Mouse (Mus musculus) midbrain, embryonic 13.5 days (tissue): ENCODE data around the gene Olfr456. TPM values are rescaled to one million over a fixed set of nuclear protein-coding genes. Genes with fewer than 3 reads are reported as not detected.
"Not testable (repeated sequence)": the region's sequence is repeated elsewhere in the genome, so short reads cannot be mapped to it uniquely, and the experiment has no call there.

Experiments
- ATAC-seq: fragments of 200-750 bp; cut with Nextera tagmentation; 2 replicates; pipeline ENCODE4 v1.8.0; 2017; ENCODE audit warnings: mild to moderate bottlenecking, moderate TSS enrichment, moderate library complexity
- H3K27ac ChIP-seq: fragments of 300-500 bp; sonication (generic); 2 replicates; pipeline ENCODE4 v1.5.1; 2015; ENCODE audit warnings: inconsistent platforms, mild to moderate bottlenecking, moderate library complexity
- H3K27me3 ChIP-seq: fragments of 300-500 bp; sonication (generic); 2 replicates; pipeline ENCODE4 v1.6.1; 2015; ENCODE audit warnings: mild to moderate bottlenecking, inconsistent platforms
- H3K36me3 ChIP-seq: fragments of 300-500 bp; sonication (generic); 2 replicates; pipeline ENCODE4 v1.6.1; 2015; ENCODE audit warnings: mild to moderate bottlenecking, inconsistent platforms
- H3K4me1 ChIP-seq: fragments of 300-500 bp; sonication (generic); replicated peaks from 2 replicates; pipeline ENCODE4 v1.6.1; 2015; ENCODE audit warnings: inconsistent platforms
- H3K4me2 ChIP-seq: fragments of 300-500 bp; sonication (generic); replicated peaks from 2 replicates; pipeline ENCODE4 v1.6.1; 2015; ENCODE audit warnings: moderate library complexity, mild to moderate bottlenecking, inconsistent platforms
- H3K4me3 ChIP-seq: fragments of 300-500 bp; sonication (generic); replicated peaks from 2 replicates; pipeline ENCODE4 v1.5.1; 2015; ENCODE audit warnings: mild to moderate bottlenecking, inconsistent platforms
- H3K9ac ChIP-seq: fragments of 300-500 bp; sonication (generic); replicated peaks from 2 replicates; pipeline ENCODE4 v1.6.1; 2015; ENCODE audit warnings: mild to moderate bottlenecking, inconsistent platforms
- H3K9me3 ChIP-seq: fragments of 300-500 bp; sonication (generic); 2 replicates; pipeline ENCODE4 v1.6.1; 2016; ENCODE audit warnings: mild to moderate bottlenecking, inconsistent platforms
- WGBS: fragments of 180-500 bp; shearing (Covaris S2); methylation state at CpG from one replicate; pipeline ENCODE4 v1.1.7; 2015; 5-methylcytosine and 5-hydroxymethylcytosine counted together
- polyA plus RNA-seq: library from polyadenylated mRNA; unstranded; fragments of >200 nt; fragmentation: Nextera tagmentation; extraction: Ambion mirVana; gene quantifications from 2 replicates; pipeline ENCODE4 v1.2.1, GENCODE M21; 2015

Olfr456 gene
- not detected in 2 replicates for polyA plus RNA-seq

DNA sequence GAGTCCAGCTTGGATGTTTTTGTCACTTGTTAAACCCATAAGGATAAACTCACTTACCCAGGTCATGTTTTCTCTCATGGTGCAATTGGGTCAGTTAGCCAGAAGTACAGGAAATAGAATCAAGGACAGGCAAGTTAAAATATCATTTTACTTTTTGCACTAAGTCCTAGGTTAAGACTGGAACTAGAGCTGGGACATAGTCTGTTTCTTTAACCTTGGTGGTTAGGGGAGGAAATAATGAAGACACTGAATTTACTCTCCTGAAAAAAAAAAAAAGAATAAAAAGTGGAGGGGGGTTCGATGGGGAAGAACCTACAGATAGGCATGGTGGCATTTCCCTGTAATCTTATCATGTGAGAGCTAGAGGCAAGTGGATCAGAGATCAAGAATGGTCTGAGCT lies at the start of gene Olfr456:
Gene Olfr456, minus strand, starts transcription at position 101 of the 400 bp plus-strand sequence.
- H3K4me3 ChIP-seq, result no peak within 1 kb of the TSS
- no peaks in the 10 kb centered on the region for H3K9me3 ChIP-seq
- 86% methylated on average over 1 of the region's 1 CpGs for WGBS
- H3K4me2 ChIP-seq, result no peak within 1 kb of the TSS
- no peaks in the 10 kb centered on the region for H3K27me3 ChIP-seq
- no peak within 1 kb of the TSS for H3K9ac ChIP-seq
- no peak within 1 kb of the TSS for H3K27ac ChIP-seq
- no peaks in the 10 kb centered on the region for H3K36me3 ChIP-seq
- H3K4me1 ChIP-seq, result no peaks in the 10 kb centered on the region
- ATAC-seq, result no peak

GRCm38 (mm10) chr6:42513461-42513860 lies 26.4 kb upstream of the Olfr456 start:
- Histone ChIP-seq H3K4me2 (no peak overlapping the region), H3K4me1 (no peaks in the 10 kb centered on the region), H3K36me3 (no peaks in the 10 kb centered on the region), H3K27ac (no peak overlapping the region), H3K9ac (no peak overlapping the region), H3K4me3 (no peak overlapping the region), H3K27me3 (no peaks in the 10 kb centered on the region), H3K9me3 (no peaks in the 10 kb centered on the region)
- ATAC-seq, result no peak
- WGBS, result 89% methylated on average over 1 of the region's 1 CpGs

GRCm38 (mm10) chr6:42509311-42509710 lies 22.3 kb upstream of the Olfr456 start:
- Histone ChIP-seq H3K9ac (no peak overlapping the region), H3K27me3 (no peaks in the 10 kb centered on the region), H3K36me3 (no peaks in the 10 kb centered on the region), H3K27ac (no peak overlapping the region), H3K4me3 (no peak overlapping the region), H3K4me2 (no peak overlapping the region), H3K9me3 (no peaks in the 10 kb centered on the region), H3K4me1 (no peaks in the 10 kb centered on the region)
- ATAC-seq, result no peak

- Histone ChIP-seq H3K9me3 (no peaks in the 10 kb centered on the region), H3K4me2 (no peak overlapping the region), H3K27ac (no peak overlapping the region), H3K4me1 (no peaks in the 10 kb centered on the region), H3K36me3 (no peaks in the 10 kb centered on the region), H3K4me3 (no peak overlapping the region), H3K9ac (no peak overlapping the region), H3K27me3 (no peaks in the 10 kb centered on the region)
- WGBS, result 86% methylated on average over 2 of the region's 2 CpGs
- ATAC-seq, result no peak
Measured at GRCm38 (mm10) chr6:42503478-42503877, 16.5 kb upstream of the Olfr456 start.

- Histone ChIP-seq H3K9ac (no peak overlapping the region), H3K9me3 (no peaks in the 10 kb centered on the region), H3K4me2 (no peak overlapping the region), H3K36me3 (no peaks in the 10 kb centered on the region), H3K4me3 (no peak overlapping the region), H3K27ac (no peak overlapping the region), H3K27me3 (no peaks in the 10 kb centered on the region), H3K4me1 (no peaks in the 10 kb centered on the region)
- 81% methylated on average over 1 of the region's 1 CpGs for WGBS
- ATAC-seq, result no peak
Measured at GRCm38 (mm10) chr6:42489731-42490130, 2.7 kb upstream of the Olfr456 start.

DNA sequence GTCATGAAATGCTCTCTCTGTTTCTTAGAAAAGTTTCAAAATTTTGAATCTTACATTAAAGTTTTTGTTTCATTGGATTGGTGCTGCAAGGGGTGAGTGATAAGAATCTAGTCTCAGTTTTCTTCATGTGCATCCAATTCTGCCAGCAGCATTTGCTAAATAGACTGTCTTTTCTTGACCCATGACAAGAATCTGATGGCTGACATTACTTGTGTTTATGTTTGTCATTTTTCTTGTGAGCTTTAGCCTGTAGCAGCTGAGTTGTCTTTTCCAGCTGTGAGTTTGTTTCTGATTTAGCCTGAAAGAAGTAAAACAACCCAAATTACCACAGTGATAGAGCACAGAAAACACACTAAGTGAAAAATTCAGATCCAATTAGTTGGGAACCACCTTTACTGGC lies 2.4 kb downstream of the Olfr456 start:
- ATAC-seq, result no peak
- Histone ChIP-seq H3K27me3 (no peaks in the 10 kb centered on the region), H3K9ac (no peak overlapping the region), H3K4me1 (no peaks in the 10 kb centered on the region), H3K4me3 (no peak overlapping the region), H3K9me3 (no peaks in the 10 kb centered on the region), H3K27ac (no peak overlapping the region), H3K4me2 (no peak overlapping the region), H3K36me3 (no peaks in the 10 kb centered on the region)

DNA sequence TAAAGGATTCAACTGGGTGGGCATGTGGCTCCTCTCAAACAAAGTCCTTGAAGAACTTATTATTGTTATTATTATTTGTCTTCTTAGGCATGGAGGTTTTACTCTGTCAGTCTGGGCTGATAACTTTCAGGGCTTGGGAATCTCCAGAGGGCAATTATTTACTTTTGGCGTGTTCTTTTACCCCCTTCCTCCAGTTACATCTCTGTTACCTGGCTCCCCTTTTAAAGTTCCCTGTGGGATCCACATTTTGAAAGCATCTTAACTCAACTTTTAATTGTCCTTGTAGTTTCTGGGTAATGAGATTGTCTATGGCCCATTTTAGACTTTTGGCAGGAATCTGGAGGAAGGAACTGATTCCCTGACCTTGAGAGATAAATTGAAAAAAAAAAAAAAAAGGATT lies 10.8 kb downstream of the Olfr456 start, which contains the start of gene Olfr457:
Gene Olfr457, minus strand, starts transcription at position 101 of the 400 bp plus-strand sequence.
- no peak within 1 kb of the TSS for H3K4me2 ChIP-seq
- no peak within 1 kb of the TSS for H3K9ac ChIP-seq
- 67% methylated on average over 1 of the region's 1 CpGs for WGBS
- no peak within 1 kb of the TSS for H3K4me3 ChIP-seq
- no peaks in the 10 kb centered on the region for H3K9me3 ChIP-seq
- ATAC-seq, result no peak
- no peaks in the 10 kb centered on the region for H3K36me3 ChIP-seq
- no peaks in the 10 kb centered on the region for H3K27me3 ChIP-seq
- H3K27ac ChIP-seq, result no peak within 1 kb of the TSS
- H3K4me1 ChIP-seq, result no peaks in the 10 kb centered on the region

DNA sequence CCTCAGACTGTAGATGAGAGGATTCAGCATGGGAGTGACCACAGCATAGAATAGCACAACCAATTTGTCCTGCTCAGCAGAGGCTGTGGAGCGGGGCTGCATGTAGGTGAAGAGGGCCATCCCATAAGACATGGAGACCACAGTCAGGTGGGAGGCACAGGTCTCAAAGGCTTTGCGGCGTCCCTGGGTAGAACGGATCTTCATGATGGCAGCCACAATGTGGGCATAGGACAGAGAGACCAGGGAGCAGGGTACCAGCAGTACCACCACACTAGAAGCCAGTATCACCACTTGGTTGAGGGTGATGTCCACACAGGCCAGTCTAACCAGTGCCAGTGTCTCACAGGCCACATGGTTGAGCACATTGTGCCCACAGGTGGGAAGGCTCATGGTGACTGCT lies 15.7 kb downstream of the Olfr456 start:
- H3K4me1 ChIP-seq, H3K4me3 ChIP-seq, H3K9ac ChIP-seq, H3K36me3 ChIP-seq, H3K27me3 ChIP-seq, ATAC-seq, H3K27ac ChIP-seq, H3K9me3 ChIP-seq, H3K4me2 ChIP-seq: not testable (repeated sequence)
- WGBS, result 99% methylated on average over 4 of the region's 4 CpGs

DNA sequence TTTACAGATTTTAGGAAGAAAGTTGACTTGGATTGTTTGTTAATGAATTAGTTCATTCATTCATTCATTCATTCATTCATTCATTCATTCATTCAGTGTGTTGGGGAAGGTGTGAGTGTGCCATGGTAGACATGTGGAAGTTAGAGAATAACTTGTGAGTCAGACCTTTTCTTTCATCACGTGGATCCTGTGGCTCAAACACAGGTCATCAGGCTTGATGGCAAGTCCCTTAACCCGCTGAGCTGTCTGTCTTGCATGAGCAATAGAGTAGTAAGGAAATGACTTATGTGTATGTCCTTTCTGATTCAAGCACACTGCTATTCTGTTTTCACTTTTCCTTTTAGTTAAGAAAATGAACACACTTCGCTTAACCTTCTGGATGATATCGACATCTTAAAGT lies 16.5 kb downstream of the Olfr456 start:
- Histone ChIP-seq H3K27ac (no peak overlapping the region), H3K4me3 (no peak overlapping the region), H3K4me2 (no peak overlapping the region), H3K9me3 (no peaks in the 10 kb centered on the region), H3K4me1 (no peaks in the 10 kb centered on the region), H3K9ac (no peak overlapping the region), H3K36me3 (no peaks in the 10 kb centered on the region), H3K27me3 (no peaks in the 10 kb centered on the region)
- ATAC-seq, result no peak
- 95% methylated on average over 4 of the region's 4 CpGs for WGBS

GRCm38 (mm10) chr6:42465096-42465495 lies 21.9 kb downstream of the Olfr456 start, which contains the start of gene Olfr458:
TSS of gene Olfr458 (minus strand) at chr6:42465196.
- H3K4me2 ChIP-seq, result no peak within 1 kb of the TSS
- H3K4me1 ChIP-seq, result no peaks in the 10 kb centered on the region
- WGBS, result 77% methylated on average over 1 of the region's 1 CpGs
- no peaks in the 10 kb centered on the region for H3K9me3 ChIP-seq
- H3K4me3 ChIP-seq, result no peak within 1 kb of the TSS
- no peaks in the 10 kb centered on the region for H3K27me3 ChIP-seq
- H3K9ac ChIP-seq, result no peak within 1 kb of the TSS
- H3K36me3 ChIP-seq, result no peaks in the 10 kb centered on the region
- no peak within 1 kb of the TSS for H3K27ac ChIP-seq
- no peak for ATAC-seq

- no peaks in the 10 kb centered on the region for H3K9me3 ChIP-seq
- WGBS, result 82% methylated on average over 2 of the region's 2 CpGs
- no peaks in the 10 kb centered on the region for H3K27me3 ChIP-seq
- H3K4me3 ChIP-seq, result no peak overlapping the region
- no peak overlapping the region for H3K9ac ChIP-seq
- H3K27ac ChIP-seq, result no peak overlapping the region
- H3K36me3 ChIP-seq, result no peaks in the 10 kb centered on the region
- no peak overlapping the region for H3K4me2 ChIP-seq
- ATAC-seq, result no peak
- no peaks in the 10 kb centered on the region for H3K4me1 ChIP-seq
Measured at GRCm38 (mm10) chr6:42447381-42447780, 39.6 kb downstream of the Olfr456 start.

- ATAC-seq, result no peak
- 88% methylated on average over 2 of the region's 2 CpGs for WGBS
- Histone ChIP-seq H3K4me2 (no peak overlapping the region), H3K9me3 (no peaks in the 10 kb centered on the region), H3K4me1 (no peaks in the 10 kb centered on the region), H3K27me3 (no peaks in the 10 kb centered on the region), H3K36me3 (no peaks in the 10 kb centered on the region), H3K4me3 (no peak overlapping the region), H3K9ac (no peak overlapping the region), H3K27ac (no peak overlapping the region)
Measured at GRCm38 (mm10) chr6:42444491-42444890, 42.5 kb downstream of the Olfr456 start.

DNA sequence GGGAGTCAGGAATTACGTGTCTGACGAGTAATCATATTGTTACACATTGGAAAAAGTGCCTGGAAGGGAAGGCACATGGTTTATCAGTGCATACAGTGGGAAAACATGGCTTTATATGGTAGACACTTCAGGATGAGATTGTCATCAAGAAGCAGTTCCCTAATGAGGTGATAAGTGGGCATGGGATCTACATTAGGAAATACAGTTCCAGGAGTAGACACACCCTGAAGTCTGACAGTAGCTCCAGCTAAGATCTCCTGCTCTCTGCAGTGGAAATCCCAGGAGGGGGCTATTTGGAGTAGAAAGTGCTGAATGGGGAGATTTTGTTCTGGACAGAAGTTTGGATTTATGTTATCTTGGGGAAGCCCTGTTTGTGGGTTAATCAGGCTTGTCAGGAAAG lies 45.6 kb downstream of the Olfr456 start:
- no peak for ATAC-seq
- 79% methylated on average over 2 of the region's 2 CpGs for WGBS

More for the DNA sequence above, 45.6 kb downstream of the Olfr456 start:
- Histone ChIP-seq H3K27ac (no peak overlapping the region), H3K4me1 (no peaks in the 10 kb centered on the region), H3K9ac (no peak overlapping the region), H3K27me3 (no peaks in the 10 kb centered on the region), H3K9me3 (no peaks in the 10 kb centered on the region), H3K4me3 (no peak overlapping the region), H3K4me2 (no peak overlapping the region), H3K36me3 (no peaks in the 10 kb centered on the region)
